Mouse (Mus musculus): ENCODE data around the gene Fbf1. TPM values are rescaled to one million over a fixed set of nuclear protein-coding genes. Genes with fewer than 3 reads are reported as not detected.
A peak's percentile ranks its signal among the peaks of the same experiment; 100 is the strongest.

Gene Fbf1
- polyA plus RNA-seq, 1 experiment from 2014 or later: 27.7 TPM

DNA sequence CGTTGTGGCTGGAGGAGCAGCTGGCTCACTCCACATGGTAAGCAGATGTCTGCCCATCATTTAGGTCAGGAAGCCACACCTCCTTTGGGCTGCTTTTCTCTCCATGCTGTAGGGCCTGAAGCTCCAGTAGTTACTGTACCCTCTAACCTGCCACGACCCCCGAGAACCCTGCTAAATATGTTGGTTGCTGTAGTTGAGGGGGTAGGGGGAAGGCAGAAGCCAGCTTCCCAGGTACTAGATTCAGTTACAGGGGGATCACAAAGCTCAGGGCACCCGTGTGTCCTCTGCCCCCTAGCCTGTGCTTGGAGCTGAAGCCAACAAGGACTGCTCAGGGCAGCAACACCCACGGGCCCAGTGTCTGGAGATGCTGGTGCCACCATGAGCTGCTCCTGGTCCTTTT lies 34.5 kb downstream of the Fbf1 start:
- Histone ChIP-seq H3K27me3 (replicated peaks; ENCODE audit: control insufficient read depth, insufficient read depth, low read length) (no peaks in the 10 kb centered on the region), H3K4me2 (ENCODE audit: low read depth, low read length) (no peak overlapping the region), H3K36me3 (ENCODE audit: control insufficient read depth, insufficient read depth, low read length) (peaks cover 36% of the 10 kb centered on the region), H3K4me3 (ENCODE audit: low read depth, low read length) (no peak overlapping the region), H3K27ac (replicated peaks; ENCODE audit: low read depth, low read length) (no peak overlapping the region), H3K4me1 (ENCODE audit: control insufficient read depth, insufficient read depth, low read length) (peaks cover 10% of the 10 kb centered on the region), H3K9ac (ENCODE audit: low read depth, low read length) (no peak overlapping the region), H3K9me3 (ENCODE audit: control insufficient read depth, low read length) (no peaks in the 10 kb centered on the region)
- ATAC-seq (ENCODE audit: low read depth) (no peak), DNase-seq (ENCODE audit: low spot score) (no peak)
- WGBS: 39% methylated on average over 5 of the region's 5 CpGs

DNA sequence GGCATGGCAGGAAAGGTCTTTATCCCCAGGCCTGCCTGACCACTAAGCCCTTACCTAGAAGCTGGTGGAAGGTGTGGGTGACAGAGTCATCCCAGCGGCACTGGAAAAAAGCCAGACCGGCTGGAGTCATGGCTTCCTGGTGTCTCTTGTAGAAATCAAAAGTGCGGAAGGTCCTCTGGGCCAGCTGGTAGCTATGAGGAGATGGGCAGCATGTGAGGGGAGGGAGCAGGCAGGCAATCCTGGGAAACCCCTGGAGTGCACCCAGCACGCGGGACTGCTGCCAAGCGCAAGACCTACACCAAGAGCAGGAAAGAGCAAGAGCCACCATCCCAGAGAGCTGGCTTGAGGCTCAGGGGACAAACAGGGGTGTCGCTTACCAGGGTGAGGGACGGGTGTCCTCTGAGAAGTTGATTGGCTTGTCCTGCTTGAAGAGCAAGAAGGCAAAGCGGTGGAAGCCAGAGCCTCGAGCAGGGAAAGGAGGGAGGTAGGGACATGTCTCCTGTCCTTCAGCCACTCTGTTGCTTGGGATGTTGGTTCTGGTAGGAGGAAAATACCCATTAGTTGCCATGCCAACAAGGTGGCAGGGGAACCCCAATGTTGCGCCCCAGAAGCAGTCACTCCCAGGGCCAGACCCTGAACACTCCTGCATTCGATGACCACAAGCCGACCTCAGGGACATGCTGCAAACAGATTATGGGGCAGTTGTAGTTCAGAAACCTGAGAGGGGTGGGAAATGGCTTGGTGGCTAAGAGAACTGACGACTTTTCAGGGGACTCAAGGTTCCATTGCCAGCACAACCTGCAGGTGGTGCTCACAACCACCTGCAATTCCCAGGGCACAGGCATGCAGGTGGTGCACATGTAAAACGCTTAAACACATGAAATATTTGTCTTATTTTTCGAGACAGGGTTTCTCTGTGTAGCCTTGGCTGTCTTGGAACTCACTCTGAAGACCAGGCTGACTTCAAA lies 35.3 kb downstream of the Fbf1 start:
- Histone ChIP-seq H3K9me3 (ENCODE audit: control insufficient read depth, low read length) (no peaks in the 10 kb centered on the region), H3K4me2 (ENCODE audit: low read depth, low read length) (no peak overlapping the region), H3K36me3 (ENCODE audit: control insufficient read depth, insufficient read depth, low read length) (peaks cover 36% of the 10 kb centered on the region), H3K9ac (ENCODE audit: low read depth, low read length) (no peak overlapping the region), H3K4me1 (ENCODE audit: control insufficient read depth, insufficient read depth, low read length) (peaks cover 11% of the 10 kb centered on the region), H3K27ac (replicated peaks; ENCODE audit: low read depth, low read length) (no peak overlapping the region; the same call in none of the 2 replicates), H3K27me3 (replicated peaks; ENCODE audit: control insufficient read depth, insufficient read depth, low read length) (no peaks in the 10 kb centered on the region), H3K4me3 (ENCODE audit: low read depth, low read length) (no peak overlapping the region)
- no peak for ATAC-seq (ENCODE audit: low read depth)
- no peak for DNase-seq (ENCODE audit: low spot score)
- WGBS: 74% methylated on average over 16 of the region's 16 CpGs

DNA sequence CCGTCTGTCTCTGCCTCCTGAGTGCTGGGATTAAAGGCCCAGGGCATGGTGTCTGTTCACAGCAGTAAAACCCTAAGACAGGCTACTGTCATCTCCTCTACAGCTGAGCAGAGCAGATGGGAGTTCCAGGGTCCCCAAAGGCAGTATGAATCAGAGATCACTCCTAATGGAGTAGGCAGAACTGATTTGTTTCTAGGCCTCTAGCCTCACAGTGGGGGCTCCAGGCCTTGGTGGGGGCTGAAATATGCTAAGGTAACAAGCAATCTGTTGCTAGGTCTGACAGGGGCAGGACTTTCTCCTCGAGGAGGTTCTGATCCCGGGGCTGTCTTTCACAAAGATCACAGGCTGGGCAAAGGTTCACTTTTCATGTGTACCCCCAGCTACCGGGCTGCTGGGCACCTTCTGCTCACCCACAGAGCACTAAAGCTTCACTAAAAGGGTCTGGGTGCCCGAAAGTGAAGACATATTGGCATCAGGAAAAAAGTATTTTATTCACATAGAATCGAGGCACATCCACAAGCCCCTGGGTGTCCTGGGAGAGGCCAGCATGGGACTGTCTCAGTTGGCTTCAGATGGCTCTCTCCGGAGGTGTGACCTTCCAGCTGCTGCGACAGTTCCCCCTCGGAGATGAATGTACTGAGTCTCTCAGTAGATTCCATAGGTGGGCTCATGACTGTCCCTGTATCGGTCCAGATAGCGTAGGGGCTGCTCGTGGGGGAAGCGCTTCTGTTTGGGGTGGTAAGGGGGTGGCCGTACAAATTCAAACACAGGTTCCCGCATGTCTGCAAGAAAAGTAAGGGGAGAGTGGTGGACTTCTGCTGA lies 36.4 kb downstream of the Fbf1 start:
- H3K36me3 ChIP-seq (ENCODE audit: control insufficient read depth, insufficient read depth, low read length): peaks cover 36% of the 10 kb centered on the region
- no peak for ATAC-seq (ENCODE audit: low read depth)
- no peaks in the 10 kb centered on the region for H3K27me3 ChIP-seq (replicated peaks; ENCODE audit: control insufficient read depth, insufficient read depth, low read length)
- peak overlapping the region; percentile 76; the same call in 1 of the 2 replicates for H3K9ac ChIP-seq (ENCODE audit: low read depth, low read length)
- H3K27ac ChIP-seq (replicated peaks; ENCODE audit: low read depth, low read length): peak overlapping the region; percentile 89
- peak overlapping the region; percentile 60 for H3K4me3 ChIP-seq (ENCODE audit: low read depth, low read length)
- H3K9me3 ChIP-seq (ENCODE audit: control insufficient read depth, low read length): no peaks in the 10 kb centered on the region
- H3K4me2 ChIP-seq (ENCODE audit: low read depth, low read length): peak overlapping the region; percentile 81
- 83% methylated on average over 15 of the region's 15 CpGs for WGBS
- no peak for DNase-seq (ENCODE audit: low spot score)
- H3K4me1 ChIP-seq (ENCODE audit: control insufficient read depth, insufficient read depth, low read length): peaks cover 13% of the 10 kb centered on the region

DNA sequence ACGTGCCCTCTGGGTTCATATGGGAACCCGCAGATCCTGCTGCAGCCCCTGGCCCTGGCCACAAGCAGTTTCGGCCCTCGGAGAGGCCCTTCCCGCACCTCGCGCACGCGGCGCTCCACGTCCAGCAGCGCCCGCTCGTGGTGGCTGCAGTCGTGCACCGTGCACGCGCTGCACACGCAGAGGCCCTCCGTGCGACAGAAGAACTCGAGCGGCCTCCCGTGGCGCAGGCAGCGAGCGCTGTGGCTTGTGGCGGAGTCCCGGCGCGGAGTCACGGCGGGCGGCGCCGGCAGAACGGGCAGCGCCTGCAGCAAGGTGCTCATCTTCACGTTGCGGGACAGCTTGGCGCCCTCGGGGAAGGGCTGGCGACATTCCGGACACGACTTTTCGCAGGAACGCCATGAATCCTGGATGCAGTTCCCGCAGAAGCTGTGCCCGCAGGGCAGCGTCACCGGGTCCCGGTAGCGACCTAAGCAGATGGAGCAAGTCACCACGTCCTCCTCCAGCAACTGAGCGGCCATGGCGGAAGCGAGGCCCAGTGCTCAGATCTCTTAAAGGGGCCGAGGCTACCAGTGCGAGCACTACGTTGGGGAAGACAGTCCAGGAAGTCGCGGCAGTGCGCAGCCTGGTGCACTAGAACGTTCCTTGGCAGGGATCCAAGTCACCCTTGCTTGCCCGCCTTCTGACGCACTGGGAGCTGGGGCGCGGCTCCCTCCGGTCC lies 37.3 kb downstream of the Fbf1 start, which contains the start of gene Trim65:
Gene Trim65 (minus strand): TSS at position 641 of the 718 bp plus-strand sequence.
- Histone ChIP-seq H3K4me1 (ENCODE audit: control insufficient read depth, insufficient read depth, low read length) (peaks cover 13% of the 10 kb centered on the region), H3K27ac (replicated peaks; ENCODE audit: low read depth, low read length) (peak within 1 kb of the TSS; percentile 89), H3K4me2 (ENCODE audit: low read depth, low read length) (peak within 1 kb of the TSS; percentile 81), H3K9me3 (ENCODE audit: control insufficient read depth, low read length) (no peaks in the 10 kb centered on the region), H3K4me3 (ENCODE audit: low read depth, low read length) (peak within 1 kb of the TSS; percentile 60), H3K27me3 (replicated peaks; ENCODE audit: control insufficient read depth, insufficient read depth, low read length) (no peaks in the 10 kb centered on the region), H3K36me3 (ENCODE audit: control insufficient read depth, insufficient read depth, low read length) (peaks cover 37% of the 10 kb centered on the region), H3K9ac (ENCODE audit: low read depth, low read length) (peak within 1 kb of the TSS; percentile 76)
- DNase-seq (ENCODE audit: low spot score) (peak; percentile 95), ATAC-seq (ENCODE audit: low read depth) (peak; percentile 92)
- under 1% methylated on average over 57 of the region's 69 CpGs for WGBS

DNA sequence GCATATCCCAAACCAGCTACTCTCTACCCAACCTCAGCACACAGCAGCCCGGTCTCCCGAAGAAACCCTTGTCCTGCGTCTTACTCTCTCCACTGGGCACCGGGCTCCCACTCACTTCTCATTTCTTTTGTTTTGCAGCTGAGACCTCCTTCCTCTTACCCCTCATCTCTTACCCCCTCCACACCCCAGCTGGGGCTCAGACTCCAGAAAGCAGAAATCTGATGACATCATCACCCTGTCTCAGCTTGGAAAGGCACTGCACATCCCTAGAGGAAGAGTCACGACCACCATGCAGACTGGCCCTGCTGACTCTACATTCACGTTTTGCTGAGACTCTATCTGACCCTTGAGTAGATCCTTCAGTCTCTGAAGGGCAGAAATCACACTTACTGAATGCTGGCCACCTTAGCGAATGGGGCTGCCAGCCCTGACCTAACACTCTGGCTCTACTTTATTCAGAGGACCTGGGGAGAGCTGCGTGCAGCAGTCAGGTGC lies 37.9 kb downstream of the Fbf1 start:
- peak; percentile 7 for ATAC-seq (ENCODE audit: low read depth)
- peaks cover 13% of the 10 kb centered on the region for H3K4me1 ChIP-seq (ENCODE audit: control insufficient read depth, insufficient read depth, low read length)

DNA sequence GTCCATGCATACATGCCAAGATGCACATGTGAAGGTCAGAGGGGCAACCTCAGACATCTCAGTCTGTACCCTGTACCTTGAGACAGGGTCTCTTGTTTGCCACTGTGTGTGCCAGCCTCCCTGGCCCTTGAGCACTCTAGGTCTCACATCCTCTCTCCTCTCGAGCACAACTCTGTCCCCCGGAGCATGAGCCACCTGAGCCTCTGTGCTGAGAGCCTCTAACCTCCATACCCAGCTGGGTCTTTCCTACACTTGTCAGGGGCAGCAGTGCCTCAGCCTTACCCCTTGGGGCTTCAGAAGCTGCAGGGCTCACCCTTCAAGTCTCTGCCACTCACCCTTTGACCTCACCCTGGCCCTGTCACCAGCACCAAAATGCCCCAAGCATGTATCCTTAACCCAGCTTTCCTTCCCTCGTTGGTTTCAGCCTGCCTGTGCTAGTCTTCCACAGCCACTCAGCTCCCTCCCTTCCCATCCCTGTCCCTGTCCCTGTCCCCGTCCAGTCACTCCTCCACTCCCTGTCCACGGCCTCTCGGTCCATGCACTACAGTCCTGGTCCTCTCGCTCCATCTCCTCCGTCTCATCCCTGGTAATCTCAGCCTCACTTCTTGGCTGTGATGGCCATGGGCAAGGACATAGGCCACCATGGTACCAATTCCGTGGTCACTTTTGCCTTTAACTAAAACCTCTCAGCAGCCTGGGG lies 38.7 kb downstream of the Fbf1 start:
- ATAC-seq (ENCODE audit: low read depth) (no peak), DNase-seq (ENCODE audit: low spot score) (no peak)
- Histone ChIP-seq H3K9me3 (ENCODE audit: control insufficient read depth, low read length) (no peaks in the 10 kb centered on the region), H3K4me1 (ENCODE audit: control insufficient read depth, insufficient read depth, low read length) (peaks cover 13% of the 10 kb centered on the region), H3K36me3 (ENCODE audit: control insufficient read depth, insufficient read depth, low read length) (peaks cover 32% of the 10 kb centered on the region), H3K27me3 (replicated peaks; ENCODE audit: control insufficient read depth, insufficient read depth, low read length) (no peaks in the 10 kb centered on the region), H3K9ac (ENCODE audit: low read depth, low read length) (no peak overlapping the region), H3K4me3 (ENCODE audit: low read depth, low read length) (no peak overlapping the region), H3K27ac (replicated peaks; ENCODE audit: low read depth, low read length) (no peak overlapping the region), H3K4me2 (ENCODE audit: low read depth, low read length) (no peak overlapping the region)
- WGBS: 76% methylated on average over 9 of the region's 9 CpGs

More for the DNA sequence above, 37.9 kb downstream of the Fbf1 start:
- 39% methylated on average over 8 of the region's 8 CpGs for WGBS
- Histone ChIP-seq H3K36me3 (ENCODE audit: control insufficient read depth, insufficient read depth, low read length) (peaks cover 39% of the 10 kb centered on the region), H3K4me2 (ENCODE audit: low read depth, low read length) (peak overlapping the region; percentile 81), H3K27ac (replicated peaks; ENCODE audit: low read depth, low read length) (peak overlapping the region; percentile 89), H3K27me3 (replicated peaks; ENCODE audit: control insufficient read depth, insufficient read depth, low read length) (no peaks in the 10 kb centered on the region), H3K9me3 (ENCODE audit: control insufficient read depth, low read length) (no peaks in the 10 kb centered on the region), H3K9ac (ENCODE audit: low read depth, low read length) (peak overlapping the region; percentile 76), H3K4me3 (ENCODE audit: low read depth, low read length) (peak overlapping the region; percentile 60)
- no peak for DNase-seq (ENCODE audit: low spot score)

DNA sequence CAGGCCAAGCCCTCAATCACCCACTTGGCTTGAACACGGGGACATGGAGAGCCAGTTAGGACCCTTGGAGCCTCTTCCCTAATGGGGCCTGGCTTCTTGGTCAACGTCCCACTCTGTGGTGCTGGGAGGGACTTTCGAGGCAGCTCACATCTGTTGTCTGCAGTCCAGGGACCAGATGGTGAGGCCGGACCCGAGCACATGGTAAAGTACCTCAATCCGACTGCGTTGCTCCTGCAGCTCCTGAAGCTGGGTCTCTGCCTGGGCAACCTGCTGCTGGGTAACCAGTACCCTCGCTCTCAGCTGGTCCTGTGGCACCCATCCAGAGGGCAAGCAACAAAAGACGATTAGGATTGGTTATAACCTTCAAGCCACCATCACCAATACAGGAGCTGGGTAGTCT lies 40.0 kb downstream of the Fbf1 start:
- WGBS: 65% methylated on average over 9 of the region's 9 CpGs
- 0 out of 2 replicates have a peak overlapping the region, but pooled peaks have one; percentile 46 for H3K9ac ChIP-seq (ENCODE audit: low read depth, low read length)
- DNase-seq (ENCODE audit: low spot score): no peak
- no peaks in the 10 kb centered on the region for H3K27me3 ChIP-seq (replicated peaks; ENCODE audit: control insufficient read depth, insufficient read depth, low read length)
- H3K27ac ChIP-seq (replicated peaks; ENCODE audit: low read depth, low read length): no peak overlapping the region
- no peak for ATAC-seq (ENCODE audit: low read depth)
- H3K4me2 ChIP-seq (ENCODE audit: low read depth, low read length): peak overlapping the region; percentile 39; the same call in 1 of the 2 replicates
- peaks cover 13% of the 10 kb centered on the region for H3K4me1 ChIP-seq (ENCODE audit: control insufficient read depth, insufficient read depth, low read length)
- H3K9me3 ChIP-seq (ENCODE audit: control insufficient read depth, low read length): no peaks in the 10 kb centered on the region
- H3K36me3 ChIP-seq (ENCODE audit: control insufficient read depth, insufficient read depth, low read length): peaks cover 21% of the 10 kb centered on the region
- no peak overlapping the region for H3K4me3 ChIP-seq (ENCODE audit: low read depth, low read length)

All from embryonic facial prominence, embryonic 14.5 days (tissue).